Mouse (Mus musculus) brain, embryonic 14.5 days (tissue): Measurements from ENCODE around the gene Hist4h4. TPM values are rescaled to one million over a fixed set of nuclear protein-coding genes. Genes with fewer than 3 reads are reported as not detected.

Experiments used
- DNase-seq: peaks from one replicate; pipeline ENCODE4 v3.0.0-alpha.2; 2011; ENCODE audit warnings: low read depth
- CTCF ChIP-seq: fragments of 200-500 bp; IDR thresholded peaks from 2 replicates; pipeline ENCODE4 v1.5.1; 2012; ENCODE audit warnings: inconsistent platforms, mild to moderate bottlenecking, moderate library complexity, borderline replicate concordance; ENCODE audit not compliant: insufficient read depth, insufficient read length; ENCODE audit errors: extremely low read depth
- POLR2A ChIP-seq: fragments of 200-500 bp; IDR thresholded peaks from 2 replicates; pipeline ENCODE4 v1.6.1; 2012; ENCODE audit warnings: mild to moderate bottlenecking, inconsistent platforms, borderline replicate concordance; ENCODE audit not compliant: poor library complexity, insufficient read depth, insufficient read length, severe bottlenecking; ENCODE audit errors: extremely low read depth
- polyA plus RNA-seq: library from polyadenylated mRNA; depleted of rRNA; stranded (reverse); fragments of >200 nt; gene quantifications from 2 replicates; pipeline ENCODE4 v1.2.3, GENCODE M21; 2012; rRNA removed

The Hist4h4 gene
- polyA plus RNA-seq, 1 experiment = 1.7 TPM

GRCm38 (mm10) chr6:136795110-136795509 lies 9.1 kb downstream of the Hist4h4 start:
- TF ChIP-seq CTCF = no peak
- TF ChIP-seq POLR2A = no peak
- no peak for DNase-seq

DNA sequence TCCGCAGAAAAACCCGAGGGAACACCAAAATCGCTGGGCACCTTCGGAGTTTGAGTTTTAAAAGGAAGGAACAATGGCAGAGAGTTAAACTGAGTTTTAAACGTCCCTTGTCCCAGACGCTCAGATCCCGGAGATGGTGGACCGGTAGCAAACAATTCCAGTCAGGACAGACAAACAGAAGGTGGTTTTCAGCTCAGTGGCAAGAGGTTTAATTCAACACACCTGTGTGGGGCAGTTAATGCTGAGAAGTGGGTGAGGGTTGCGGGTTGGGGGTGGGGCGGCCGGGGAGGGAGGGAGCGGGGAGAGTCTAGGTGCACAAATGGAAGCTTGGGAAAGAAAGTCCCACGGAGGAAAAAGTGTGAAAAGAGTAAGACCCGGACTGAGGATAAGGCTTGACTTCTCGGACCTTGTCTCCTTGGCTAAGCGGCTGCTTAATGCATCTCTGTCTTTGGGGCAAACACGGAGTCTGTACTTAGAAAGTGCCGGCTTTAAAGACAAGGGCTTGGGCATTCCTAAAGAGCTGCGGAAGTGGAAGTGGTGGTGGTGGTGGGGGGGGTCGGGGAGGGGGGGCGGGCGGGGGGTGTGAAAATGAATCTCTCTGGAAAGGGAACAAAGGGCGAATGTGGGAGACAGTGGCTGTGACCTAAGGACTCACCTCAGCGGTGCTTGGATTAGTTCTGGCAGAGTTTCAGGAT lies 10.2 kb downstream of the Hist4h4 start:
- DNase-seq = peak; percentile 18
- TF ChIP-seq POLR2A (no peak), CTCF (no peak)

DNA sequence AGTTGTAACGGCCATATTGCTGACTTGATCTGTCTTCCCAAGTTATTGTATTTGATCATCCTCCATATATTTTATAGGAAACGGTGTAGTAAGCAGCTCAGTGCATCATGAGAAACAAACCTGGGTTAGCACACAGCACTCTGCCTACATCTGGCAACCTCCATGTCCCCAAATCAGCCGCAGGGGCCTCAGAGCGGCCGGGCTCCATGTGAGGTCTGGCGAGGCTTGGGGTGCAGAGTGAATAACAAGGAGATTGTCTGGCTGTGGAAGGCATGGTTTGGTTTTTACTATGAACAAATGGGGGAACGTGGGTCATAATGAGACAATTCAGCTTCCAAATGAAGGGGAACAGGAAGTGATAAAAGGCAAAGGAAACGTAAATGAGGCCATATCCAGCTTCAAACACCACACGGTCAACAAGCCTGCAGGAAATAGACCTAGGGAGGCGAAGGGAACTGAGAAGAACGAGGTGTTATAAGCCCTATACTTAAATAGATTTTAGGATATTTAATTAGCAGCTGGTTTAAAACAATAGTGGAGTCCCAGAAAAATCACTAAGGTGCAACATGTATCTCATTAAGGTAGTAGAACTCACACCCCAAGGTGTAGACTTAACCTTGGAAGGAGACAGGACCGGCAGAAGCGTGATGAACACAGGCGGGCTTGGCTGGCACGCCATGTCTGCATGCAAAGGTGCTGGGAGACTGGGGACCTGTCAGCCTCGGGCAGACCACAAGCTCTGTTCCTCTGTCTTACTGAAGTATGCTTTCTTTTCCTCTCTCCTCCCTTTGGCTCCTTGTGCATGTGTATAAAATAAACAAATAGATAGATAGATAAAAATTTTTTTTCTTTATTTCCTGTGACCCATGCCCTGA lies 11.1 kb downstream of the Hist4h4 start:
- DNase-seq = peak; percentile 23
- no peak for TF ChIP-seq POLR2A
- no peak for TF ChIP-seq CTCF

- TF ChIP-seq CTCF = no peak
- no peak for TF ChIP-seq POLR2A
- no peak for DNase-seq
These were observed 14.7 kb downstream of the Hist4h4 start for GRCm38 (mm10) chr6:136789391-136789971.

DNA sequence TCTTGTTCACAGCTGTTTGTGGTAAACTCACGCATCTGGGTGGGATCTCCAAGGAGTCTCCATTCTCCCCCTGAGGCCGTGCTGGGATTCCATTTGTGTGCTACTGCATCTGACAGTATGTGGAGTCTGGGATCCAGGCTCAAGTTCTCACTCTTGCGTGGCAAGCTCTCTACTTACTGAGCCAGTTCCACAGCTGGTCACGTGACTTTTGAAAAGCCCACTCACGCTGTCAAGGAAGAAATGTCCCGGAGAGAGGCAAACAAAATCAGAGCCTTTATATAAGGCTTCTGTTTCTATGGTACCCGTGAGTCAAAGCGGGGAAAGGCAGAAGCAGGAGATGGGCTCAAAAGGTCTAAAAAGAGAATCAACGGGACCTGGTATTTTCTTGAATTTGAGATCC lies 21.5 kb downstream of the Hist4h4 start:
- no peak for DNase-seq
- no peak for TF ChIP-seq CTCF
- no peak for TF ChIP-seq POLR2A

GRCm38 (mm10) chr6:136782146-136782545 lies 22.1 kb downstream of the Hist4h4 start:
- DNase-seq = no peak
- no peak for TF ChIP-seq POLR2A
- TF ChIP-seq CTCF = no peak

DNA sequence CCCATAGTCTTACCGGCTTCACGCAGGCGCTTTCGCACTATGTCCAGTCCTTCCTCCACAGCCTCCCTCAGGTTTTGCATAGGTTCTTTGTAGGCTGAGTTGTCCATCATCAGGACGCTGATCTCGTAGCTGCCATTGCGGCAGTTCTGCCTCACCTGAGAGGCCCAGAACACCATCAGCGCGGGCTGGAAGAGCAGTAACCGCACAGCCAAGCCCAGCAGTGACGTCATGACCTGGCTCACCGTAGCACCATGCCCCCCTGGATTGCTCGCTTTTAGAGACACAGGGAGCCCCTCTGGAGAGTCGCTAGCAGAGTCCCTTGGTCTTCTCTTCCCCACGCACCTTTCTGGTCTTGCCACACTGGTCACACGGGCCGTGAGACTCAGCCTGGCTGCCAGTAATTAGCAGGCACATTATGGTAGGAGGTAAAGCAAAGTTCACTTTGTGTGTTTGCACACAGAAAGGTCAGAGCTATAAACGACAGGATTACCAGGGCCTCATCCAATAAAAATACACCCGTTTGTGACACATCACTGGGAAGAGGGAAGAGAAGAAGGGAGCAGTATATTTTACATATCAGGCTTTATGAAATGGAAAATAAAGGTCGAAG lies 22.7 kb downstream of the Hist4h4 start, which contains the start of gene Gucy2c:
Gucy2c (minus strand) TSS at position 389 of the 610 bp plus-strand sequence.
- no peak for DNase-seq
- TF ChIP-seq CTCF = no peak
- no peak for TF ChIP-seq POLR2A

GRCm38 (mm10) chr6:136776392-136776791 lies 27.8 kb downstream of the Hist4h4 start:
- no peak for DNase-seq
- TF ChIP-seq POLR2A = no peak
- TF ChIP-seq CTCF = no peak

GRCm38 (mm10) chr6:136769859-136770258 lies 34.4 kb downstream of the Hist4h4 start:
- no peak for TF ChIP-seq POLR2A
- TF ChIP-seq CTCF = no peak
- no peak for DNase-seq

- no peak for TF ChIP-seq CTCF
- TF ChIP-seq POLR2A = no peak
- no peak for DNase-seq
These were observed 35.1 kb downstream of the Hist4h4 start for GRCm38 (mm10) chr6:136769143-136769542.

- TF ChIP-seq POLR2A (no peak), CTCF (no peak)
- DNase-seq = peak; percentile 34
These were observed 40.3 kb downstream of the Hist4h4 start for GRCm38 (mm10) chr6:136763912-136764311.

Other genes with a start within 250 kb of the Hist4h4 start
- gene Plbd1, start 142.5 kb downstream of the Hist4h4 start, polyA plus RNA-seq = 0.72 and 1.2 TPM in 2 replicates
- 0.26 and 0.34 TPM in 2 replicates for gene Gucy2c, start 22.6 kb downstream of the Hist4h4 start, polyA plus RNA-seq
- gene H2afj, start 3.8 kb upstream of the Hist4h4 start, polyA plus RNA-seq = 76.9 and 114 TPM in 2 replicates
- 0.49 and 0.51 TPM in 2 replicates for gene BC049715, start 23.2 kb upstream of the Hist4h4 start, polyA plus RNA-seq
- gene Wbp11, start 23.8 kb upstream of the Hist4h4 start, polyA plus RNA-seq = 64.3 and 81.9 TPM in 2 replicates
- 0.43 and 0.63 TPM in 2 replicates for gene Smco3, start 31.0 kb upstream of the Hist4h4 start, polyA plus RNA-seq
- gene Art4, start 53.3 kb upstream of the Hist4h4 start, polyA plus RNA-seq = 0.18 and 0.41 TPM in 2 replicates
- gene Mgp, start 71.4 kb upstream of the Hist4h4 start, polyA plus RNA-seq = 8.8 and 11.5 TPM in 2 replicates
- gene Erp27, start 117.8 kb upstream of the Hist4h4 start, polyA plus RNA-seq = 0.08 and 0.21 TPM in 2 replicates
- 0.14 TPM in 1 of 2 replicates, not detected in the other for gene Pde6h, start 119.4 kb upstream of the Hist4h4 start, polyA plus RNA-seq
- gene Arhgdib, start 137.5 kb upstream of the Hist4h4 start, polyA plus RNA-seq = 17.3 and 23.0 TPM in 2 replicates